Mouse (Mus musculus): Measurements from ENCODE around the gene Cd70.

Gene Cd70

DNA sequence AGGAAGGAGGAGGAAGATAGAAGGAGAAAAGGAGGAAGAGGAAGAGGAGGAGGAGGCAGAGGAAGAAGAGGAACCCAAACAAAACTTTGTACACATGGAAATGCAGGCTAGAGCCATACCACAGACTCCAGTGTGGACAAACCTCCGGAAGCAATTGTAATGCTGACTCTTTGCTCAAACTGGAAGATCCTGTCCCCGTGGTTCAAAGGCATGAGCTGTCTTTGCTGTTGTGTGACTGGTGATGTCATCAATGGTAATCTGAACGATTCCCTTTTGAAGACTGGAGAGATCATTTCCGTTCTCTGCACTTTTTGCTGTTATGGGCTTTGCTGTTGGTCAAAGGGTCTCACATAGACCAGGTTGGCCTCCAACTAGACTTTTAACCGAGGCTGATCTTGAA, 51.3 kb downstream of the Cd70 start:
- no peak for DNase-seq (ENCODE audit: low spot score)

DNA sequence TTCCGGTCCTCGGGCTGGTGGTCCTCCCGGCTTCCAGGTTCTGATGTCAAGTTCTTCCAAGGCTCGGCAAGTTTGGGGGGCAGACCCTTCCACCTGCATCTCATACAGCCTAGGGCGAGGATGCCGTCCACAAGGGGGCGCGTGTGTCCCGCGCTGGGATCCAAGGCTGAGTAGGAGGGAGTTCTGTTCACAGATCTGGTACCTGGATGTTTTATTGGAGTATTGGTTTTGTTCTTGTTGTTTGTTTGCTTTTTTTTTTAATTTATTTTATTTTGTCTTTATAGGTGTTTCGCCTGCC, 53.0 kb downstream of the Cd70 start:
- peak; percentile 79 for DNase-seq (ENCODE audit: low spot score)

Data from T-cell, adult 2 months (primary cell).